Mouse (Mus musculus) kidney, adult 11 months (tissue): ENCODE measurements around the gene Scamp3.
A peak's percentile ranks its signal among the peaks of the same experiment; 100 is the strongest.
"Not testable (repeated sequence)": the region's sequence is repeated elsewhere in the genome, so short reads cannot be mapped to it uniquely, and the experiment has no call there.

Experiments
- DNase-seq: peaks from one replicate; pipeline ENCODE4 v3.0.0; 2022

Scamp3 gene

DNA sequence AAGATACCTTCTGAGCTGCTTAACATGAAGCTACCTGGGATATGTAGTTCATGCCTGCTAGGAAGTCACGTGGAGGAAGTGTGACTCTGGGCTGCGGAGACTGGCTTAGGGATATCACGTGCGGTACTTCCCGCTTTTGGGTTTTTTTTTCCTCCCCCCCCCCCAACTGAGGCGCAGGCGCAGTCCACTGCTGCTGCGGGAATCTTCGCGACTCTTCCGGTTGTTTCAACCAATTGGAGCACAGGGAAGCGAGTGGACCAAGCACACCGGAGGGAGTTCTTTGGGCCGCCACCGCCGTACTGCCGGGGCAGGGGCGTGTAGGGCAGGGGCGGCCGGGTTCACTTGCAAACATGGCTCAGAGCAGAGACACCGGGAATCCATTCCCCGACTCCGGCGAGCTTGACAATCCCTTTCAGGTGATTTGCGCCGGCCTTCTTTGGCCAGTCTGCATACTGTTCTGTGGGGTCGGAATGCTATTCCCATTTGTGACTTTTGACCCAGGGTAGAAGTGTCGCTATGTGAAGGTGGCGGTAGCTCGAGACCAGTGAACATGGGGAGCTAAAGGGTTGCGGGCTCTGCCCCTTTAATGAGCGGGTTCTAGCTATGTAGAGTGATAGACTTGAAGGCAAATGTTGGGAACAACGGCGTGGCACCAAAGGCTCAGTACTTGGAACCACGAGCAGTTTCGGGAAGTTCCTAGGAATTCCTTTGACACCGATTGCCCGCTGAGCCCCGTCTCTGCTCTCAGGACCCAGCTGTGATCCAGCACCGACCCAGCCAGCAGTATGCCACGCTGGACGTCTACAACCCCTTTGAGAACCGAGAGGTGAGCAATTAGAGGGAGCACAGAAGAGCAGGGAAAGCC is at the start of gene Scamp3:
Gene Scamp3 (plus strand): TSS at position 232 of the 865 bp plus-strand sequence.
- DNase-seq = peak; percentile 95

DNA sequence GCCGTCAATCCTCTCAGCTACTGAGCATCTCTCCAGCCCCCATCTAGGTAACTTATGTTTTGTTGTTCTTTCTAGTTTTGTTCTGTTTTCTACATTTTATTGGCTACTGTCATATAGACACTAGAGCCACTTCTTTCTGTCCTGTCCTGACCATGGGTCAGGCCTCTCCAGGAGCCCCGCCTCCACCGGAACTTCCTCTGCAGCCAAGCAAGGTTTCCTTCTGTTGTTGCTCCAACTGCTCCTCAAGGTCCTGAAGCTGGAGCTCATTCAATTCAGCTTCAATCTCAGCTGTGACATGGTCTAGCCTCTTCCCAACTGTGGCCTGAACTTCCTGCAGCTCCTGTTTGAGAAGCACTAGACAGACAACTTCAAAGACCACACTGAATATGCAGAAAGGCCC is 47.4 kb upstream of the Scamp3 start:
- DNase-seq = no peak

- DNase-seq = no peak
These were observed 45.5 kb upstream of the Scamp3 start for GRCm38 (mm10) chr3:89131816-89132215.

DNA sequence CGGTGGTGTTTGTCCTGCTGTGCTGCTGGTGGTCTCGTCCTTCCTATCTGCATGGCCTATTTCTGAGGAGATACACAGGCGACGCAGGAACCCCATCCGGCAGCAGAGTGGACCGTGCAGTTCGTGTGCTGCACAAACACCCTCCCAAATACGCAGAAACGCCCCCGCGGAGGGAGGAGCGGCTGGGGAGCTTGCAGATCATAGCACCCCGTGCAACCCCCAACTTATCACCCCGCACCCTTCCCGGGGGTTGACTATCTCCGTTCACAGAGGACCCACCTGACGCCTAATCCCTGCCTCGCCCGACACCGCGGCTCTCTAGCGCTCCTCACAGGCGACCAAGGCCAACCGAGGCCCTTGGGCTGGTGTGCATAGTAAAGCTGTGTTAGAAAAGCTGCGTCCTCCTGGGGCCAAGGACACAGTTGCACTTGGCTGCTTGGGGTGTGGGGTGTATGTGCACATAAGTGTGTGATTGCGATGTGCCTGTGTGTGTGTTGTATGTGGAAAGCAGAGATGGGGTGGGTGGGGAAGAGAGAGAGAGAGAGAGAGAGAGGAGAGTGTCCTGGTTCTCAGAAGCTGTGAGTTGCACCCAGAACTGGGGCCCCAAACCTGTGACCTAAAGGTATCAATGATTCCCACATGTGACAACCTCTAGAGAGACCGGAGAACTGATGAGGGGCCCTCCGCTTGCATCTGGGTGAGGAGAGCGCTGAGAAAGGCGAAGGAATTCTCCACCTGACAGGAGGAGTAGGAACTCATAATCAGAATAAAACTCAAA is 44.8 kb upstream of the Scamp3 start:
- no peak for DNase-seq

DNA sequence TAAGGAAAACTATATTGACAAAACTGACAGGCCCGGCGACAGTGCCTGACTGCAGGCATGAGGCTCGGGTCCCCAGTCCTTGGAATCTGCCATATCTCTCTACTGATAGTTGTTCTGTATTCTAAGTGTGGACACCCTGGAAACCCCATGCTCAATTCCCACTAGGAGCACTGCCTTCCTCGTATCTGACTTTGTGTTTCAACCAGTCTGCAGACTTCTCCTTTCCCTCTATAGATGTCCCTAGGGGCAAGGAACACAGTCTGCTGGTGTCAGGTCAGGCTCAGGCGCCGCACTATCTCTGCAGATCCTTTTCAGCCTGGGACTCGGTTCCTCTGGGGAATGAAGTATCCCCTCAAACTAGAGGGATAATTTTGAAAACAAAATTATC is 44.2 kb upstream of the Scamp3 start:
- no peak for DNase-seq

DNA sequence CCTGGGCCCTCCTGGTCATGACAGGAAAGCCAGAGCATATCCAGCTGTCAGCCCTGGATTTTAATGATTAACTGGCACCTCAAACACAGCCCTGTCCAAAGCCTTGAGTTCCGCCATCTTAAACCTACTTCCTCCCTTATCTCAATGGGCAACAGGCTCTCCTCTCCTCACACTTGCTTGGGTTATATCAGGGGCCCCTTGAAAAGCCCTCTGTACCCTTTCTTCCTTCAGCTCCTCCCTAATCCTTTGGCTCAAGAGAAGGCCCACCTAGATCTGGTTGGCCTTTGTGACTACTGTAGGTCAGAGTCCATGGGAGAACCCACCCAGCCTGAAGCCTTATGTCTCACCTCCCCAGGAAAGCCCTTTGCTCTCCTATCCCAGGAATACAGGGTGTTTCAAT is 43.5 kb upstream of the Scamp3 start:
- DNase-seq = no peak

- DNase-seq = no peak
These were observed 41.3 kb upstream of the Scamp3 start, which contains the start of gene Pklr for GRCm38 (mm10) chr3:89135958-89136357. Gene Pklr (plus strand): TSS chr3:89136142.

- DNase-seq = peak; percentile 90
These were observed 40.9 kb upstream of the Scamp3 start for GRCm38 (mm10) chr3:89136365-89136764.

GRCm38 (mm10) chr3:89144821-89145220 is 32.5 kb upstream of the Scamp3 start:
- peak; percentile 58 for DNase-seq

GRCm38 (mm10) chr3:89145566-89145965 is 31.7 kb upstream of the Scamp3 start:
- no peak for DNase-seq

DNA sequence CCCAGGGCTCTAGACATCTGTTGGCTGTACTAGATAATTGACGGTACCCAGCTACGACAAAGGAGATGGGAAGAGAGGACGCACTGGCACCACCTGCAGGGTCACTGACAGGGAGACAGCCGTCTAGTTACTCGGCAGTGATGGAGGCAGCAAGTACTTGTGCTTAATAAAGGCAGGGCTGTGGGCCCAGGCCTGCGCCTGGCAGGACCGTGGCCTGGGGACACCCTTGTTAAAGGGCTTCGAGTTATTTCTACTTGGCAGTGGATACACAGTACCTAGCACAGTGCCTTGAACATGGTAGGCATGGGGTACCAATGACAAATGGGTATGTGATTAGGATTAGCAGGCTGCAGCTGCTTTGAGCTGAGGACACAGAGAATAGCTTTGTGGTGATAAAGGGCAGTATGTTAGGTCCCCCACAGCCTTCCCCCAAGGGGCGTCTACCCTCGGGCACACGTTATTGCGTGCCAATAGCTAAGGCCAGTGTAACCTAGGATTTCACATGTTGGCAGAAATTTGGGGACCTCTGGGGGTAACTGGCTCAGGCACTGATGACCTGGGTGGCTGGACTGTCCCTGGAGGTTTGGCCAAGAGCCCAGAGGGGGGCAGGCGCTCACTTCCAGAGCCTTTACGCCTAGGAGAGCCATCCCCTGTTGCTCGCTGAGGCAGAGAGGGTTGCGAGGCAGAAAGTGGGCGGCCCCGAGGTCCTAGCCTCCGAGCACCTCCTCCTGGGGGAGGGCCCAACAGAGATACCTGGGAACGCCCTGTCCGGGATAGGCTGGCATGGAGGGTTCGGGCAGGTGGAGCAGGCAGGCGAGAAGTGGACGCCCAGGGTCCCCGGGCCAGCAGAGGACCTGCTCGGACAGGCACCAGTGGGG is 29.9 kb upstream of the Scamp3 start:
- peak; percentile 72 for DNase-seq

DNA sequence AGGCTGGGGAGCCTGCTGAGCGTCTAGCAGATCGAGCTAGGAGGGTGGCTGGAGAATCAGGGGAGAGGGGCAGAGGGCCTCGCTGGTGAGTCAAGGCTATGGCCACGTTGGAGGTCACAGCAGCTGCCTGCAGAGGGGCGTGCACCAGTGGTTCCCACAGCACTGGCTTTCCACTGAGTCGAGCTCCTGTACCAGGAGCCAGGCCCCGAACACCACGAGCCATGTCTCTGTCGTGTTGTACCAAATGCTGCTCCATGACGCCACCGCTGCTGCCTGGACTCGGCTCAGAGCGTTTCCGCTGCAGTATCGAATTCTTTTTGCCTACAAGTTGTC is 29.3 kb upstream of the Scamp3 start:
- DNase-seq = no peak

DNA sequence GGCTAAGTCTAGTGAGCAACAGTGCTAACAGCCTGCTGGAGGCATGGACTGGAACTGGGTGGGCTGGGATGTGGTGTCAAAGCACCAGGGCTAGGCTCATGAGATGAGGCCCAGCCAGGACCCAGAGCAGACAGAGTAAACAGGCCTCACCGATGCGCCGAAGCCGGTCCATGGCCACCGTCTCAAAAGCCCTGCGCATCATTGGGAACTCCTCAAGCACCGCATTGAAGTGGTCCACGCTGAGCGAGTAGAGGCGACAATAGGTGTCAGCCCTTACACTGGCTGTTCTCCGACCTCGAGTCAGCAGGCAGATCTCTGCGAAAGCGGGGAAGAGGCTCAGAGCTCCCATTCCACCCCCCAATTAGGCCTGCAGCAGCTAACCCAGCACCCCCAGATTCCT is 28.7 kb upstream of the Scamp3 start:
- no peak for DNase-seq

GRCm38 (mm10) chr3:89152084-89152835 is 25.0 kb upstream of the Scamp3 start:
- DNase-seq = no peak

GRCm38 (mm10) chr3:89156951-89157350 is 20.3 kb upstream of the Scamp3 start:
- DNase-seq = no peak

GRCm38 (mm10) chr3:89158651-89159050 is 18.6 kb upstream of the Scamp3 start:
- no peak for DNase-seq

DNA sequence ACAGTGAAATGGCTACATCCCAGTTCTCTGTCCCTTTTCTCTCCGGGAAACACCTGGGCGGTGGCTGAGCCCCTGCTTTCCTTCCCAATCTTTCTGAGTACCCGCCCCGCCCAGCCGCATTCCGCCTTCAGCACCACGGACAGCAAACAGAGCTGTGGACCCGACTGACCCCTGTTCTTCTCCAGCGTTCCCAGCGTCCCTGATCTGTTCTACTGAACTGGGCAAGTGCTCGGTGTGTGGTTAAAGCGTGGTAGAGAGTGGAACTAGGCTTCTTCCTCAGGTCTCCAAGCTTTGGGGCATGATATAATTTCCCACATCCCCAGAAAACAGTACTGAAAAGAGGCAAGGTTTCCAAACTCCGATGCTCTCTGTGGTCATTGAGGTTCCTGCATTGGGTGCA is 18.1 kb upstream of the Scamp3 start:
- DNase-seq = no peak

- DNase-seq = no peak
These were observed 17.5 kb upstream of the Scamp3 start, which contains the start of gene Hcn3 for GRCm38 (mm10) chr3:89159616-89160344. Gene Hcn3 (minus strand): TSS chr3:89160196.

DNA sequence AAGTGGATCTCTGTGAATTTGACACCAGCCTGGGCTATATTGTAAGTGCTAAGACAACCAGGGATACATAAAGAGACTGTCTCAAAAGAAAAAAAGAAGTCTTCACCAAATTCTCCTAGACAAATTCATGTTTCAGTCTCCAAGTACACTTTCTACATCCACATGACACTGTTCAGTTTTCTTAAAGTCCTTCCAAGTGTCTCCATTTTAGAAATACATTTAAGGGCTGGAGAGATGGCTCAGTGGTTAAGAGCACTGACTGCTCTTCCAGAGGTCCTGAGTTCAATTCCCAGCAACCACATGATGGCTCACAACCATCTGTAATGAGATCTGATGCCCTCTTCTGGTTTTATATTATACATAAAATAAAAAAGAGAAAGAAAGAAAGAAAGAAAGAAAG is 16.1 kb upstream of the Scamp3 start:
- not testable (repeated sequence) for DNase-seq

DNA sequence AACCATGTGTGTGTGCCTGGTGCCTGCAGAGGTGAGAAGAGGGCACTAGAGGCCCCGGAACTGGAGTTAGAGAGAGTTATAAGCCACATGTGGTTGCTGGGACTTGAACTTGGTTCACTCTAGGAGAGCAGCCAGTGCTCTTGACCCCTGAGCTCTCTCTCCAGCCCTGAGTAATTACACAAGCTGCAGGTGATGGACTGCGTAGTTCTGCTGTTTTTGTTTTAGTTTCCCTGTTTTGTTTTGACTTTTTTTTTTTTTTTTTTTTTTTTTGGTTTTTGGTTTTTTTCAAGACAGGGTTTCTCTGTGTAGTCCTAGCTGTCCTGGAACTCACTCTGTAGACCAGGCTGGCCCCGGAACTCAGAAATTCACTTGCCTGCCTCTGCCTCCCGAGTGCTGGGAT is 15.5 kb upstream of the Scamp3 start:
- DNase-seq = no peak

DNA sequence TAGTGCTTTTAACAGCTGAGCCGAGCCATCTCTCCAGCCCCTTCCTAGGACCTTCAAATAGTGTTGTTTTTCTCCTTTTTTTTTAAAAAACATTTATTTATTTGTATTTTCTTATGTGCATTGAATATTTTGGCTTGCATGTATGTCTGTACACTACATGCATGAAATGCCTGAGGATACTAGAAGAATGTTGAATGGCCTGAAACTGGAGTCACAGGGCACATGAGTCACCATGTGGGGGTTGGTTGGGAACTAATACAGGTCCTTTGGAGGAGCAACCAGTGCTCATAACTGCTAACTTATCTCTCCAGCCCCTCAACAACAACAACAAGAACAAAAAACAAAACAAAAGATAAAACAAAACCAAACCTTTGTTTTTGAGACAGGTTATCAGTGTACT is 14.2 kb upstream of the Scamp3 start:
- no peak for DNase-seq
